Mouse (Mus musculus) heart, postnatal 0 days (tissue): ENCODE results near the gene Ccdc65. TPM values are rescaled to one million over a fixed set of nuclear protein-coding genes. Genes with fewer than 3 reads are reported as not detected.

Experiments
- ATAC-seq: fragments of 200-750 bp; cut with Nextera tagmentation; 2 replicates; pipeline ENCODE4 v1.8.0; 2017; ENCODE audit warnings: low read depth, moderate number of reproducible peaks, moderate library complexity; ENCODE audit not compliant: insufficient read depth
- DNase-seq: peaks from one replicate; pipeline ENCODE4 v3.0.0-alpha.2; 2016; ENCODE audit warnings: low spot score
- H3K27ac ChIP-seq: fragments of 300-500 bp; sonication (generic); 2 replicates; pipeline ENCODE4 v1.5.1; 2014; ENCODE audit warnings: low read depth, mild to moderate bottlenecking
- H3K27me3 ChIP-seq: fragments of 300-500 bp; sonication (generic); 2 replicates; pipeline ENCODE4 v1.6.1; 2014; ENCODE audit warnings: low read length, mixed read lengths; ENCODE audit not compliant: control insufficient read depth, insufficient read depth
- H3K36me3 ChIP-seq: fragments of 300-500 bp; sonication (generic); replicated peaks from 2 replicates; pipeline ENCODE4 v1.6.1; 2014; ENCODE audit warnings: low read length, mixed read lengths; ENCODE audit not compliant: control insufficient read depth, insufficient read depth
- H3K4me1 ChIP-seq: fragments of 300-500 bp; sonication (generic); 2 replicates; pipeline ENCODE4 v1.6.1; 2014; ENCODE audit warnings: antibody characterized with exemption; ENCODE audit not compliant: control insufficient read depth, insufficient read depth
- H3K4me2 ChIP-seq: fragments of 300-500 bp; sonication (generic); 2 replicates; pipeline ENCODE4 v1.6.1; 2014; ENCODE audit warnings: low read depth, mild to moderate bottlenecking, low read length, moderate library complexity
- H3K4me3 ChIP-seq: fragments of 300-500 bp; sonication (generic); 2 replicates; pipeline ENCODE4 v1.5.1; 2014; ENCODE audit warnings: low read depth, low read length
- H3K9ac ChIP-seq: fragments of 300-500 bp; sonication (generic); replicated peaks from 2 replicates; pipeline ENCODE4 v1.6.1; 2014; ENCODE audit warnings: low read depth, low read length, mixed read lengths
- H3K9me3 ChIP-seq: fragments of 300-500 bp; sonication (generic); replicated peaks from 2 replicates; pipeline ENCODE4 v1.6.1; 2016; ENCODE audit warnings: low read length; ENCODE audit not compliant: control insufficient read depth
- CTCF ChIP-seq: IDR thresholded peaks from 2 replicates; pipeline ENCODE4 v1.5.1; 2016; ENCODE audit warnings: antibody characterized with exemption, control low read depth, low read depth
- EP300 ChIP-seq: IDR thresholded peaks from 2 replicates; pipeline ENCODE4 v1.6.1; 2016; ENCODE audit warnings: antibody characterized with exemption, low read depth
- WGBS: fragments of 180-500 bp; shearing (Covaris S2); extraction: QIAGEN DNeasy Blood & Tissue Kit; methylation state at CpG from one replicate; pipeline ENCODE4 v1.1.7; 2014; 5-methylcytosine and 5-hydroxymethylcytosine counted together
- polyA plus RNA-seq: library from polyadenylated mRNA; unstranded; fragments of >200 nt; fragmentation: Nextera tagmentation; extraction: Ambion mirVana; gene quantifications from 2 replicates; pipeline ENCODE4 v1.2.1, GENCODE M21; 2015
- total RNA-seq: library from RNA; depleted of rRNA; stranded (reverse); fragments of >200 nt; gene quantifications from 2 replicates; pipeline ENCODE4 v1.2.3, GENCODE M21; 2014; ENCODE audit warnings: low replicate concordance

Ccdc65 gene
- total and polyA plus RNA-seq, 2 experiments from 2014 or later: 0.25 TPM; not detected in 1

- no peaks in the 10 kb centered on the region for H3K27me3 ChIP-seq
- no peak overlapping the region for H3K4me3 ChIP-seq
- TF ChIP-seq CTCF (no peak), EP300 (no peak)
- H3K36me3 ChIP-seq: no peaks in the 10 kb centered on the region
- DNase-seq (peak; percentile 58), ATAC-seq (peak; percentile 75)
- H3K27ac ChIP-seq: peak overlapping the region; percentile 62
- H3K9ac ChIP-seq: no peak overlapping the region
- H3K4me1 ChIP-seq: peaks cover 9% of the 10 kb centered on the region
- WGBS: 25% methylated on average over 5 of the region's 5 CpGs
- 0 out of 2 replicates have a peak overlapping the region, but pooled peaks have one; percentile 7 for H3K4me2 ChIP-seq
- H3K9me3 ChIP-seq: no peaks in the 10 kb centered on the region
Measured at GRCm38 (mm10) chr15:98714230-98714652, 6.2 kb downstream of the Ccdc65 start.

GRCm38 (mm10) chr15:98717301-98717700, 9.3 kb downstream of the Ccdc65 start:
- 58% methylated on average over 16 of the region's 16 CpGs for WGBS
- Histone ChIP-seq H3K4me2 (no peak overlapping the region), H3K27me3 (no peaks in the 10 kb centered on the region), H3K9ac (no peak overlapping the region), H3K36me3 (no peaks in the 10 kb centered on the region), H3K4me1 (peaks cover 9% of the 10 kb centered on the region), H3K4me3 (no peak overlapping the region), H3K27ac (no peak overlapping the region), H3K9me3 (no peaks in the 10 kb centered on the region)
- DNase-seq: no peak
- ATAC-seq: no peak
- TF ChIP-seq EP300 (no peak), CTCF (no peak)

- 77% methylated on average over 8 of the region's 8 CpGs for WGBS
- Histone ChIP-seq H3K4me2 (no peak overlapping the region), H3K9ac (no peak overlapping the region), H3K27me3 (no peaks in the 10 kb centered on the region), H3K4me1 (peaks cover 2% of the 10 kb centered on the region; the same call in 1 of the 2 replicates), H3K27ac (no peak overlapping the region), H3K36me3 (no peaks in the 10 kb centered on the region), H3K9me3 (no peaks in the 10 kb centered on the region), H3K4me3 (no peak overlapping the region)
- DNase-seq (no peak), ATAC-seq (no peak)
- TF ChIP-seq EP300: no peak
- TF ChIP-seq CTCF: no peak
Measured at GRCm38 (mm10) chr15:98722191-98722590, 14.2 kb downstream of the Ccdc65 start.

GRCm38 (mm10) chr15:98722854-98723253, 14.8 kb downstream of the Ccdc65 start:
- no peaks in the 10 kb centered on the region for H3K27me3 ChIP-seq

GRCm38 (mm10) chr15:98724441-98724840, 16.4 kb downstream of the Ccdc65 start:
- TF ChIP-seq EP300 (no peak), CTCF (no peak)
- ATAC-seq: no peak
- peaks cover 9% of the 10 kb centered on the region for H3K4me1 ChIP-seq
- H3K4me3 ChIP-seq: no peak overlapping the region
- no peak for DNase-seq
- no peaks in the 10 kb centered on the region for H3K36me3 ChIP-seq
- no peaks in the 10 kb centered on the region for H3K27me3 ChIP-seq
- WGBS: 48% methylated on average over 19 of the region's 19 CpGs
- no peaks in the 10 kb centered on the region for H3K9me3 ChIP-seq
- H3K4me2 ChIP-seq: no peak overlapping the region
- no peak overlapping the region for H3K27ac ChIP-seq
- H3K9ac ChIP-seq: no peak overlapping the region

More at GRCm38 (mm10) chr15:98722854-98723253, 14.8 kb downstream of the Ccdc65 start:
- no peak overlapping the region for H3K27ac ChIP-seq
- no peaks in the 10 kb centered on the region for H3K36me3 ChIP-seq
- peaks cover 4% of the 10 kb centered on the region; the same call in 1 of the 2 replicates for H3K4me1 ChIP-seq
- H3K9ac ChIP-seq: no peak overlapping the region
- H3K4me2 ChIP-seq: peak overlapping the region; percentile 36
- 38% methylated on average over 14 of the region's 14 CpGs for WGBS
- no peak for ATAC-seq
- no peaks in the 10 kb centered on the region for H3K9me3 ChIP-seq
- DNase-seq: no peak
- peak overlapping the region; percentile 25 for H3K4me3 ChIP-seq
- TF ChIP-seq EP300: no peak
- TF ChIP-seq CTCF: no peak

DNA sequence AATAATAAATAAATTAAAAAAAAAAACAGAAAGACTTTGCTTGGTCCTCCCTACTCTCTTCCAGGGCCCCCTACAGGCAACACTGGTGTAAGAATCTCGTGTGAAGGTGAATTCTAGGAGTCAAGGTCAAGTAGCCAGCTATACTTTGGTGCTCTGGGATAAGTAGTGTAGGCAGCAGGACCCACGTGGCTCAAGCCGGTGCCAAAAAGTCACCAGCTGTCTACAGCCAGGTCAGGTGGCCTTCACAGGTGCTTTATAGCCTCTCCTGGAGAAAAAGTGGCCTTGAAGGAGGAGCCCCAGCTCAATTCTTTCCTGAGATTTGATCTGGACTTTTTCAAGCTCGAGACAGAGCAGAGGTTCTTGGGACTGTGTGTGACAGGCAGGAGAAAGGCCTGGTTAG, 18.1 kb downstream of the Ccdc65 start:
- TF ChIP-seq EP300 (no peak), CTCF (no peak)
- Histone ChIP-seq H3K4me2 (no peak overlapping the region), H3K9ac (no peak overlapping the region), H3K9me3 (no peaks in the 10 kb centered on the region), H3K27ac (no peak overlapping the region), H3K4me3 (no peak overlapping the region), H3K36me3 (no peaks in the 10 kb centered on the region), H3K4me1 (peaks cover 9% of the 10 kb centered on the region), H3K27me3 (no peaks in the 10 kb centered on the region)
- ATAC-seq (no peak), DNase-seq (no peak)
- WGBS: 75% methylated on average over 4 of the region's 4 CpGs
